Mouse (Mus musculus) cerebellum, adult 18-20 months (tissue): Measurements from ENCODE around the gene Slc9a3r1.

Source experiments
- DNase-seq, 2 experiments: peaks; one replicate each; pipeline ENCODE4 v3.0.0; 2021

The Slc9a3r1 gene

DNA sequence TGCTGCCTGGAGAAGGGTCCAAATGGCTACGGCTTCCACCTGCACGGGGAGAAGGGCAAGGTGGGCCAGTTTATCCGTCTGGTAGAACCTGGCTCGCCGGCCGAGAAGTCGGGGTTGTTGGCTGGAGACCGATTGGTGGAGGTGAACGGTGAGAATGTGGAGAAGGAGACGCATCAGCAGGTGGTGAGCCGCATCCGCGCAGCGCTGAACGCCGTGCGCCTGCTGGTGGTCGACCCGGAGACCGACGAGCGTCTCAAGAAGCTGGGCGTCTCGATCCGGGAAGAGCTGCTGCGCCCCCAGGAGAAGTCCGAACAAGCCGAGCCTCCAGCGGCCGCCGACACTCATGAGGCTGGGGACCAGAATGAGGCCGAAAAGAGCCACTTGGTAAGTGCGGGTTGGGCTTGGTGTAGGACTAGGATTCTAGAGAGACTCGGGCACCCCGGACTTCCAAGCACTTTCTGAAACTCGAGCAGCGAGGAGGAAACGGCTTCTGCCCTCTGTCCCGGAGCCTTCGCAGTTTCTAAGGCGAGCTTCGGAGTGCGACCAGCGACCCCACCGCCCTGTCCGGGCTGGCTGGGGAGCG lies 518 bp downstream of the Slc9a3r1 start:
- DNase-seq: peak in 1 of 2 experiments; percentile 47

DNA sequence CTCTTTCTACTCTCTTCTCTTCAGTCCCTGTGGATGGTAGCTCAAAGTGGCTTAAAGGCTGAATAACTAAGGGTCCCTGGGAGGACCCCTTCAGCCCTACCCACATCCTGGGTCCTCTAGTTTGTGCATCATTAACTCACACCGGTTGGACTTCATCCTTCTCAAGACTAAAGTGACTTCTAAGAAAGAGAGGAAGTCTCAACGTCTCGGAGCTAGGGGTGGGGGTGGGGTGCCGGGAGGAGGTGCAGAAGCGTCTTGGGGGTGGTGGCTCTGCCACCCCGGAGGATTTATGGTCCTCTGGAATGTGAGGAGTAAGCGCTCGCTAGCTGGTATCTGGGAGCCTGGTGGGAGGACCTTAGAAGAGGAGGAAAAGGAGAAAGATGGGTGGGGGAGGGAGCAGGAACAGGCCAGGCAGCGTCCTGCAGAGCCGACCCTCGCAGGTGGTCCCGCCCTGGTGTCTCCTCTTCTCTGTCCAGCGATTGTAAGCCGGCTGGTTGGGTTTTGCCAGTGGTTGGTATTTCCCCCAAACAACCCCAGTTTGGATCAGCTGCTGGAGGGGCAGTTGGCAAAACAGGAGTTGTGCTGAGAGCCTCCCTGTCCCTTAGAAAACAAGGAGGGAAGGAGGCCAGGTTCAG lies 1.3 kb downstream of the Slc9a3r1 start:
- no peak for DNase-seq

DNA sequence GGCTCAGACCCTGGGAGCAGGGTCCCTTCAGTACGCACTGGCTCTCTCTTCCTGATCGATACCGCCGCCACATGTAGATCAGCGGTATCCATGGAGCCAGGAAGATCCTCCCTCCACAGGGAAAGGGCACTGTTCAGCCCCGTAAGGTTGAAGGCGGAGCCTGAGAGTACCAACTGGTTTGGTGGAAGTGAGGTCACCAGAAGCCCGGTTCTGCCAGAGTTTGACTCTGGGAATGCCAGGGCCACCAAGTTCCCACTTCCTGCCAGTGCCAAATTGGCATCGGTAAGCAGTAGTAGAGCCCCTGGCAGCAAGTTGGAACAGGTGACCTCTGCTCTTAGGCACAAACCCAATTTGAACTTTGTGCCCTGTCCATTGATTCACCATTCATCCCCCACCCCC lies 1.8 kb downstream of the Slc9a3r1 start:
- peak; percentile 62 to 79 for DNase-seq

DNA sequence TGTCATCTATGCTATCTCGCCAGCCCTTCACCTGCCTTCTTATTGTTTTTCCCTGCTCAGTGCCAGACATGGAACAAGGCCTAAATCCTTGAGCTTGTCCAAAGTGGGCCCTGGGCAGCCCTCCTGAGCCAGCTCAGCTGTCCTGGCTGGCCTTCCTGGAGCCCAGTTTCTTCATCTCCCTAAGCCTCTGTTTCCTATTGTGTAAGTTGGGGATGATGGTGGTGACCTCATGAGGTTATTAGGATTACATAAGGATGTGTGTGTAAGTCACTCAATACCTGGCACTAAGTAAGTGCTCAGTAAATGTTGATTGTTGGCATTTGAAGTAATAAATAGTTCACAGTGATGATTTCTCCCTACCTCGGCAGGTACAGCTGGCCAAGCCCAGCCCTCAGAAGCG lies 3.6 kb downstream of the Slc9a3r1 start:
- no peak for DNase-seq

DNA sequence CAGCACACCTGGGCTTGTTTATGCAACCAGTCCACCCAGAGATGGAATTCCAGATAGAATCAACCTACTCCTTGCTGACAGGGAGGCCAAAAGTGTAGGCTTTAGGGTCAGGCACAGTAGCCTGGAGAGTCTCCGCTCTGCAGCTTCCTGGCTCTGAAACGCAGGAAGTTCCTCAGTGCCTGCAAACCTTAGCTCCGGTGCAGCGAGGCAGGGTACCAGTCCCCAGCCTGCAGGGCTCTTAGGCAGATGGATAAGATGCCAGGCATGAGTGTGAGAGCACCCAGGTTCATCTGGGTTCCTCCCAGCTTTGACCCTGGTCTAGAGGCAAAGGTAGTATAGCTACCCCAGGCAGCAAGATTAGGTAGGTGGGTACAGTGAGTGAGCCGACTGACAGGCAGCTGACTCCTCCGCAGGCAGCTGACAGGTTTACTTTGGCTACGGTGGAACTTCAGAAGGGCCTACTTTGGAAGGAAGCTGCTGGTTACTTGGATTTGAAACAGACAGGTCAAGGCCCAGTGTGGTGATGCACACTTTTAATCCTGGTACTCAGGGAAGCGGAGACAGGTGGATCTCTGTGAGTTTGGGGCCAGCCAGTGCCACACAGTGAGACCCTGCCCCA lies 4.6 kb downstream of the Slc9a3r1 start:
- no peak for DNase-seq

DNA sequence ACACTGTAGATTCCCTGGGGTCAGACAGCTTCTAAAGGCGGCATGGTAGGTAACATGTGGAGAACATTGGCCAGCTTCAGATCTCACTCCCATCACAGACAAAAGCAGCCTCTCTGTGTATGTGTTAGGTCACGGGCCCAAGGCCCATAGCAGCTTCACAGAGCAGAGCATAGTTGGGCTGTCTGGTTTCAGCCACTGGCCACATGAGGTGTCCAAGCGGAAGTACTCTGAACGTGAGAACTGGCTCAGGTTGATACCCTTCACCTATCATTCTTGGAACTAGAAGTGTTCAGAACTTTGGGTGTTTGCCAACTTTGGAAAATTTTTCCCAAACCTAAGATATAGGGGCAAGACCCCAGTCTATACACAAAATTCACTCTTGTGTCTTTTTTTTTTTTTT lies 6.3 kb downstream of the Slc9a3r1 start:
- DNase-seq: no peak

DNA sequence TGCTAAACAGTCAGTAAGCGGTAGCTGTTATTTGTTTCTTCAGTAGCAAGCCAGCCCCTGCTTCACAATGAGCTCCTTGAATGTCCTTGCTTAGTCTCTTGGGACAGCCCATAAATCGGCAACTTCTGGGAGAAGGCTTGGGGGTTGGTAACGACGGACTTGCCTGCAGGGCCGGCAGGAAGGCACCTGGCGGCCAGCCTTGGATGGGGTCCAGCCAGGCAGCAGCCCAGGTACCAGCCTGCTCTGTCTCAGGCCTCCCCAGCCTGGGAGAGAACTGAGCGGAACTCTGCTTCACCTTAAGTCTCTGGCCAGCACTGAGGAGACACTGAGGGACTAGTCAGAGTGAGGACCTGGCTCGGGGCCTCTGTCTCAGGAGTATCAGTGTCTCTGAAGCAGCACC lies 8.0 kb downstream of the Slc9a3r1 start:
- DNase-seq: peak; percentile 74 to 75

DNA sequence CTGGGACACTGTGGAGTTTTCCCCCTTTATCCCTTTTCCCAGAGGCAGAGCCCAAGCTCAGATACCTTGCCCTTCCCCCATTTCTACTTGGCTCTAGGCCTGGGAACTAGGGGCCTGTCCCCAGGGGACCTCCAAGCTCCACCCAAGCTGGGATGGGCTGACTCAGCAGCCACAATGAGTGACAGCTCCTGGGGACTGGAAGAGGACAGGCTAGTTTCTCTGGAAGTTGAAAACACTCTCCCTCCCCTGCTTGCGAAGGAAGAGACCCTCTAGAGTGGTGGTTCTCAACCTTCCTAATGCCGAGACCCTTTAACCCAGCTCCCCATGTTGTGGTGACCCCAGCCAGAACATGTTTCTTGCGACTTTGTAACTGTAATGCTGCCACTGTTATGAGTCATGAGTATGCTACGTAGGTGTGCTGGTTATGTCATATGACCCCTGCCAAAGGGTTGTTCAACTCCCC lies 9.7 kb downstream of the Slc9a3r1 start:
- DNase-seq: no peak

DNA sequence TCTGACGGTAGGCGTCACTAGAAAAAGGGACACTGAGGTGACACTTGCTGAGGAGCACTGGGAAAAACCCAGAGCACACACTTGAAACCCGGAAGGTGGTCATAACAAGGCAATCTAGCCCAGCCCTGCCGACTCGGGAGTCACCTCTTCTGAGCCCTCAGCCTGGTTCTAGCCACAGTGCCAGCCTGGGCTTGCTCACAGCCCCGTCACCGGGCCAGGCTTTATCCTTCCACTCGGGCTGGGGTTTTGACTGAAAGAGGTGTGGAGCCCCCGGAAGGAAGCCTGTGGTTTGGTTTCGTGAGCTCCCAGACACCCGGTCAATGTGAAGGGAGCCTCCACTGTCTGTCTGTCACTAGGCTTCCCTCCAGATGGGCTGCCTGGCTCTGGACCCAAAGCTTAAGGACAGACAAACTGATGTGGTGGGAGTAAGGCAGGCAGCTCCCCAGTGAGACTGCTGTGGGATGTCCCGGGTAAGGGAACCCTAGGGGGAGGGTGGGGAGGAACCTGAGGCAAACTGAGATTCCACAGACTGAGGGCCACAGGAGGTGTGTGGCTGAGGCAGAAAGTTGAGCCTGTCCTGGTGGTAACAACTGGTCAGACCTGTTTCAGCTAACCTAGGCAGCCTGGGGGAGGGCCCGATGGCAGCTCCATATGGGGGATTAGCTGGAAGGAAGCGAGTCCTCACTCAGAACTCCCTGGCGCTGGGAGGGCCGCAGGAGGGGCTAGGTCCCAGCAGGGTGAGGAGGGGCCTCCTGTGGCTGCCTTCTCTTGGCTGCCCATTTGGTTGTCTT lies 10.6 kb downstream of the Slc9a3r1 start:
- DNase-seq: no peak

DNA sequence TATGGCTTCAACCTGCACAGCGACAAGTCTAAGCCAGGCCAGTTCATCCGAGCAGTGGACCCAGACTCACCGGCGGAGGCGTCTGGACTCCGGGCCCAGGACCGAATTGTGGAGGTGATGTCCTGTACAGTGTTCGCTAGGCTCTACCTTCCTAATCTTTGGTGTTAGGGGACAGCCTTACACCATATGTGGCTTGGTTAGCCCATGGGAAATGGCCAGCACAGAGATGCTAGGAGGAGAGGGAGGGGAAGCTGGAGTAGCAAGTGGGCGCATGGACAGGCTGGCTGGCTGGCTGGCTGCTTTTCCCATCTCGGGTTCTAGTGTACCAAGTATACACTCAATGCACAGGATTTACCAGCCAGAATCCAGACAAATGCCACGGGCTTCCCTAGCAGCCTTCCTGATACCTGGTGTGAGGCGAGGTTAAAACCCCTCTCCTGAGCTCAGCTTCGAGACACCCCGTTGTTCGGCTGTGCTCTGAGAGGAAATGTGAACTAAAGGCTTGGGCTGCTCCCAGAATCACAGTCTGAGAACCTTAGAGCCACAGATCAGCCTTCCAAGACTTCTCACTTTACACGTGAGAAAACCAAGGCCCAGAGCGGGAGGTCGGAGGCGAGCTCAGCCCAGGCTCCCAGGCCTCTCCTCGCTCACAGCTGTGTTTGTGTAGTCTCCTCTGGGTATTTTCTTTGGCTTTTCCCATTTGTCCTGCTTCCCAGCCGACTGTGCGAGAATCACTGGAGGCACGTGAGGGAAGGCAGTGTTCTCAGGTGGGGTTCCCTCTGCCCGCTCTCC lies 13.5 kb downstream of the Slc9a3r1 start:
- no peak for DNase-seq

DNA sequence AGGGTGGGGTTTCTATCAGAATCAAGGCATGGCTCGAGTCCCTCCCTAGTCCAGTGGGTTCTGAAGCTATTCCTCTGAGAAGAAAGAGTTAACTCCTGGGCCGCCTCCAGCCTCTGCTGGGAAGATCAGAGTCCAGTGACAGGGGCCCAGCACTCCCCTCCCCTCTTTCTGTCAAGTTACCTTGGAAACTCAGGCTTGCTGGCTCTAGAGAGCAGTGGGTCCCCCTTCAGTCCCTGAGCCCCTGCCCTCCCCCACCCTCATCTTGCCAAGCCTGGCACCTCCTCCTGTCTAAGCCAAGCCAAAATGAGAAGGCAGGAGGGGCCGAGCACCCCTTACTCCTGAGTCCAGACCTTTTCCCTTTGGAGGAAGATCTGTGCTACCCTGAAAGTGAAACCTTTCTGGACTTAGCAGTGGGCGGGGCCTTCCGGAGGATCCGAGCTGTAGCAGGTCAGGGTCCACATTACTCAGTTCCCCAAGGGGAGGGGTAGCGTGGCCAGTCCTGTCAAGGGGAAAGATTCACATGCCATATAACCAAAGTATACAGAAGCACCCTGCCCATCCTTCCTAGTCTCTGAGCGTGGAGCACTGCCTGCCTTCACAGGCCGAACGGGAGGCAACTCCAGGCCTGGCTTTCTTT lies 14.5 kb downstream of the Slc9a3r1 start:
- DNase-seq: no peak

DNA sequence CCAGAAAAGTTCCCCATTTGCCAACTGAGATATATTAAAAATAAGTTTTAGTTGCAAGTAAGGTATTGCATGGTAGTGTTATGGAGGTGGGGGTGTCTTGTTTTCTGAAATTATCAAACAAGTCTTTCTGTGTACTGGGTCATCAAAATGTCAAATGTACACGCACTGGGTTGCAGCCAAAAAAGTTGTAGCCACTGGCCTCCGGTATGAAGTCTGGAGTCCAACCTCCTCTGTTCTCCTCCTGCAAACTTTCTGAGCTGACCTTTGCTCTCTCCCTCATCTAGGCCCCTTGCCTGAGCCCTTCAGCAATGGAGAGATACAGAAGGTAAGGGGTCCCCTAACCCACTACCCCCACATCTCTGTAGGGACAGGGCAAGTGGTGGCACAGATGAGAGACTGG lies 15.6 kb downstream of the Slc9a3r1 start:
- no peak for DNase-seq

DNA sequence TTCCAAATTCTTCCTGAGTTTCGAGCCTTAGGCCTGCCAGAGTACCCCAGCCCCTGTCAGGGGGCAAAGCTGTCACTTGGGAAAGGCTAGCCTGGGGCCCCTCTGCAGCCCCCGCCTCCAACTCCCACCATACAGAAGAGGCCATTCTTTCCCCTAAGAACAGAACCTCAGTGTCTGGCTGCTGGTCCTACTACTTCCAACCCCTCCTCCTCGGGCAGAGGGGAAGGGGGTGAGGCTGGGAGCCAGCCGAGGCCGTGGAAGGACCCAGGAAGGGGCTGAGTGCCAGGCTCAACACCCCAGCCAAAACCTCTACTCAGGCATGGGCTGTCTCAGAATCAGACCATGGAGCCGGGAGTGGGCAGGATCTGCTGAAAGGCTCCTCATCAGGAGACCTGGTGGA lies 16.1 kb downstream of the Slc9a3r1 start:
- DNase-seq: no peak

DNA sequence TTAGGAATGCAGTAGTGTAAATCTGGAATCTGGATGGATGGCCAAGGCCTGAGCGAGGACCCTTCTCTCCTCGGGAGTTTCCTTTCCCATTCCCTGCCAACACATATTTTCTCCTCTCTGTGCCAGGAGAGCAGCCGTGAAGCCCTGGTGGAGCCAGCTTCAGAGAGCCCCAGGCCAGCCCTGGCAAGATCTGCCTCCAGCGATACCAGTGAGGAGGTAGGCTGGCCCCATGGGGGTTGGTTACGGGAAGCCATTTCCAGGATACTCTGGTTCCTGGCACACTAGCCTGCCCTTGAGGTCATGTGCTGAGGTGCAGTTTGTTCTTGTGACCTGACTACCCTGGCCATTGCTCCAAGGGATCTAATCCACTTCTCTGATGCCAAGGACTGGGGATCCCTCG lies 16.7 kb downstream of the Slc9a3r1 start:
- no peak for DNase-seq

DNA sequence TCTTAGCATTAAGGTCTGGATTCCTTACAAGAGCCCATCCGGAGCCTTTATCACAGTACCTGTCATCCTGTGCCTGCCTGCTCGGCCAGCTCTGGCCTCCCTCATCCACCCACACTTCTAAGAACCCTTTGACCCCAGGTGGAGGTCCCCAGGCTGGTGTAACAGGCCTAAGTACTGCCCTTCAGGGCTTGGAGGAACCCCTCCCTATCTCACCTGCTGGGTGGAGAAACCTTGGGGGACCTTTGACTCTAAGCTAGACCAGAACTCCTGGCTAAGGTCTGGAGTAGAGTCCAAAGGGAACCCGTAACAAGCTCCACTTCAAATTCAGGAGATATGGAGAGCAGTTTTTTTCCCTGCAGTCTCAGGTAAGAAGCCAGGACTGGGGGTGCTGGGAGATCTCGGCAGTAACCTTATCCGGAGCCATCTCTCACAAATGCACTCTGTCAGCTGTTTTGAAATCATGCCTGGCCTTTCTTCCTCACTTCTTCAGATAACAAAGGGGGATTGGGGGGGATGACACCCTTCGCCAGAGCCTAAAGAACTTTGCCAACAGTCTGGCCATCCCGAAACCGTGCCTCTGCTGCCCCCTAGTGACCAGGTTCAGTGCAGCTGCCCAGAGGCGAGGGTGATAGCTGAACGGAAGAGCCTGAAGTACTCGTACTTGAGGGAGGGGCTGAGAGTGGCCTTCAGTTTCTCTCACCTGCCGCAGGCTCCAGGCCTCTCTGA lies 18.9 kb downstream of the Slc9a3r1 start:
- DNase-seq: peak; percentile 83 to 89

DNA sequence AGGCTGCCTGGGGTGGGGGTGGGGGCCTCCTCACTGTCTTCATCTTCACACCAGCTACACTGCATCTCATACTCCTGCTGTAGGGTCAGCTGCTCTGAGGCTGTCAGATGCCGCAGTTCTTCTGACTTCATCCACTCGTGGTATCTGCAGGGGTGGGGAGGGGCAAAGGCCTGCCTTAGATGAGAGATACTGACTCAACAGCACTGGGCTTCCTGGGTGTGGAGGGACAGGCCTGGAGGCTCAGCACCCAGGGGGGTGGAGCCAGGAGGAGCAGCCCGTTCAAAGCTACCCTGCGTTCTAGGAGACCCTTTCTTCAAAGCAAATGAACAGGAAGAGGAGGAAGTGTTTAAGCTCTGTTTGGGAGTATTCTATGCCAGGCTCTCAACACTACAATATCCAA lies 21.8 kb downstream of the Slc9a3r1 start:
- DNase-seq: no peak

DNA sequence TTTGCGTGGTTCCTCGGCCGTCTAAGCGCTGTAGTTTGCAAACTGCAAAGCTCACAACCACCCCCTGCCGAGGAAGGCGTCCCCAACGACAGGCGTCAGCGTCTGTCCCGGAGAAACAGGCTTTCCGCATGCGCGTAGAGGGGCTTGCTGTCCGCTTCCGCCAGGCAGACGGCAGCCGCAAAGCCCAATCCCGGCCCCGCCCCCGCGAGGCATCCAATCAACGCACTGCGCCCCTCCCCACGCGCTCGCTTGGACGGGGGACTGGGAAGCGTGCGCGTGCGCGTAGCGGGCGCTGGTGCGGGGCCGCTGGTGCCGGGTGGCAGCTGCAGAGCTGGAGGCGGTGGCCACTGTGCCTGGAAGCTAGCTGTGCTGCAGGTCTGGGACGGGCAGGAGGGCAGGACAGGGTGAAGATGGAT lies 24.1 kb downstream of the Slc9a3r1 start, which contains the start of gene Tmem104:
Gene Tmem104, plus strand, starts transcription at position 264 of the 416 bp plus-strand sequence.
- DNase-seq: peak; percentile 99 to 100

DNA sequence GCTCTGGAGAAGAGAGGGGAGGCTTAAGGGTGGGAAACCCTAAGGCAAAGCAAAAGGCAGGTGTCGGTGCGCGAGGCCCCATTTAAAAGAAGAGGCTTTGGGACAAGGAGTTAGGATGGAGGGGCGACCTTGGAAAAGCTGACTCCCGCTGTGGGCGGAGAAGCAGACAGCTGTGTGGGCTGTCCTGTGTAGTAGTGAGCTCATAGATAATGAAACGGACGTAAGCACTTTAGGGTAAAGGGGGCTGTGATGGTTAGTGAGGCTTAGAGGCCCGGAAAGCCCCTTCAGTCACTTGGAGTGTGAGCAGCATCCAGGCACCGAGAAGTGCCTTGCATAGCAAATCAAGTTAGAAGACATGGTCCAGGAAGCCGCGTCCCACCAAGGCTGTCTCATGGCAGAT lies 24.6 kb downstream of the Slc9a3r1 start, which contains the start of gene Nat9:
Gene Nat9, minus strand, starts transcription at position 167 of the 400 bp plus-strand sequence.
- DNase-seq: no peak

DNA sequence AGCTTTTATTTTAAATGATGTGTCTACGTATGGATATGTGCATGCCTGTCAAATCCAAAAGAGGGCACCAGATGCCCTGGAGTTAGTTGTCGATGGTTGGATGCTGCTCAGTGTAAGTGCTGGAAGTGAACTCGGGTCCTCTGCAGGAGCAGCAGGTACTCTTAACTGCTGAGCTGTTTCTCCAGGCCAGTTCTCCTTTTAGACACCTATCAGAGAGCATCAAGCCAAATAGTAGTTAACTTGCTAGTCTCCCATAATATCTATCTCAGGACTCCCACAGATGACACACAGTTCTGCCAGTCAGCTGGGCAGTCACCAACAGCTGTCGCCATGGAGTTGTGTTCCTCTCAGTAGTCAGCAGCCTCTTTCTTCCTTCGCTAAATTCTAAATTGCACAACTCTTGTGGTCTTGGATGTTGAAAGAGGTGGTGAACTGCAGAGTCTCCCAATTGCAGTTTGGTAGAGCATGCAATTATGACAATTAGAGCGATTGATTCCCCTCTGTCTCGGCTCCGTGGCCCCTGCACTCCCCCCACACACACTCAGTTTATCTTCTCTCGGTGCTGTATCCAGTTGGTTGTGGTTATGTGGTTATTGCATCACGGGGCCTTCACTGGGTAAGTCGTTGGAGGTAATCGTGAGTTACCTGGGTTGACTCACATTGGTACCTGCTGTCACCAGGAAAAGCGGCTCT lies 25.5 kb downstream of the Slc9a3r1 start:
- no peak for DNase-seq

DNA sequence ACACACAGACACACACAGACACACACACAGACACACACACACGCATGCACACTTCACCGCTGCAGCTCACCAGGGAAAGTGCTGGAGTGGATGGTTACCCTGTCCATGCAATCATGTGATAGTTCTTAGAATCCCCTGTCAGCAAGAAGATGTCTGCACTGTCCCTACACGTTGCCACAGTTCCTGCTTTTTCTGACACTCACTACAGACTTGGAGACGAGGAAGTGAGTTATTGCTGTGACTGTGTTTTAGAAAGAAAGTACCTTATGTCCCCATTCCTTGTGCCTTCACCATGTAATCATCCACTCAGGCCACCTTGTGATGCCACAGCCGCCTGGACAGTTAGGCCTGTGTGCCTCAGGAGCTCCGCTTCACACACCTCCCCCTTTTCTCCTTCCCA lies 26.2 kb downstream of the Slc9a3r1 start:
- no peak for DNase-seq

DNA sequence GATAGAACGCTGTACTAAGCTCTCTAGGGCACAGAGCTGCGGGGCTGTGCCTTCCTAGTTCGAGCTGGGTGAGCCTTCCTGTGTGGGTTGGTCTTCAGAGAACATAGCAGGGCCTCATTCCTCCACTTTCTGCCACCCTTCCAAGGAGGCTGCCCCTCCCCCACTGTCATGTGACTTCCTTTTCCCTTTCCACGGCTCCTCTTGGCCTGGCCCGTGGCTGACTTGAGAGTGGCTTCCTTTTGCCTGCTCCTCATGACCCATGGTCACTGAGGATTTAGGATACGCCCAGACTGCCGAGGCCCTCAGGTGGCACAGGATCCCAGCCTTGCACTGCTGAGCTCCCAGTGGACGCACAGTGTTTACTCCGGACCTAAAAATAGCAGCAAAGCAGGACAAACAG lies 29.0 kb downstream of the Slc9a3r1 start:
- no peak for DNase-seq
